Mouse (Mus musculus): ENCODE measurements around the gene Abca5.

Abca5 gene

DNA sequence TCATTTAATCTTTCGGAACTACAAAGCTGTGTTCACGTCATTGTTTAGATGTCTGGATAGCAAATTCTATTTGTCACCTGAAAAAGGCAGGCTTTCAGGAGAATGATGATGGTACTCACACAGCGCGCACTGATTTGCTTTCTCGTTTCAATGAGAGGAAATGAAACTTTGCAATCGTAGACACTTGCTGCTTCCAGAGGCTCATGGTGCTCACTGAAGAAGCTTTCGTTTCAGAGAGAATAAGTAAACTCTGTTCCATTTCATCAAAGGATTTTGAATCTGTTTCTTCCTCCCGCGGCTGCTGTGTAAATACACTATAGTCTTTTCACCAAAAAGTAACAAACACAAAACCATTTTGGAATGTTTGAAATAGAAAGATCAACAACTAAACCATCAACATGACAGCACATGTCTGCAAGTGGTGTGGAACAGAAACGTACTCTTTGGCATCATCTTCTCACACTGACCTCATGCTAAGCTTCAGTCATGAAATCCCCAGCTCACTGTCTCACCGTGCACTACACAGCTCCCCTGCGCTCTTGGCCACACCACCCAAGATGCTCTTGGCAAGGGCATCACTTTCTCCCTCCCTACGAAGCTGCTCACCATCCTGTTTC, 39.5 kb downstream of the Abca5 start:
- no peak for DNase-seq

DNA sequence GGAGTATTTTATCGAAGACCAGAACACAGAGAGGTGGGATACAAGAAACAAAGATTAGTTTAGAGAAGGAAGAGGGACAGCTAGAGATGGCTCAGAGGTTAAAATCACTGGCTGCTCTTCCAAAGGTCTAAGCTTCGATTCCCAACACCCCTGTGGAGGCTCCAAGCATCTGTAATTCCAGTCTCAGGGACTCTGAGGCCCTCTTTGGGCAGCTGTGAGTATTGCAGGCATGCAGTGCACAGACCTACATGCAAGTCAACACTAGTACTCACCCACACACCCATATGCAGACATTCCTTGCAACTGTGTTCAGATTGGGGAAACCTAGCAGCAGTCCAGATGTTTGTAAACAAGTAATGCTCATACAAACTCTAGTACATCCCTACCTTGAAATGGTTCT, 46.9 kb downstream of the Abca5 start:
- no peak for DNase-seq

DNA sequence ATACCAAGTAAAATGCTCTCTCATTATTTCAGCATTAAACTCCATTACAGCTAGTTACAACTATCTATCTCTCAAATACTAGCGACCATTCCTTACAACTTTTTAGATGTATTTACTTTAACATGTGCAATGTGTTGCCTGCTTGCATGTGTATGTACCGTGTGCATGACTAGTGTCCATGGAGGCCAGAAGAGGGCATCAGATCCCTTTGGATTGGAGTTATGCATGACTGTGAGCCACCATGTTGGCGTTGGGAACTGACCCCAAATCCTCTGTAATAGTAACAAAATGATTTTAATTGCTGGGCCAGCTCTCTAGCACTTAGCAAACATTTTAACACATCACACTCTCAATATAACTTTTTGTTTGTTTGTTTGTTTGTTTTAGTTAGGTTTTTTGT, 49.1 kb downstream of the Abca5 start:
- no peak for DNase-seq

DNA sequence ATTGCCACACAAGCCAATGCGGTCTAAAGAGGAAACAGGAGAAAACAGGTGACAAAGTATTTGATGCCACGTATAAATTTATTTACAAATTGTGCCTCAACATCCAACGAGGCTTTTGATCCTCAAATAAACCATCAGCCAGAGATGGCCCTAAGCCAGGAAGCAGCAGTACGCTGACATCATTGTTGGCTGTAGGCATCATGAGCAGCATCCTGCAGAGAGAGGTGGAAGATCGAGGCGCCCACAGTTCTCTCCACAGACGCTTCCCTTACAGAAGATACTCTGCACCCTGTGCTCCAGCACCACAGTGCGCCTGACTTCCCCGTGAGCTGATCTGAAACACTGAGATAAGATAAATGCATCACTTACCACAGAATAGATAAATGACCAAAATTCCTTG, 49.8 kb downstream of the Abca5 start:
- DNase-seq, result no peak

DNA sequence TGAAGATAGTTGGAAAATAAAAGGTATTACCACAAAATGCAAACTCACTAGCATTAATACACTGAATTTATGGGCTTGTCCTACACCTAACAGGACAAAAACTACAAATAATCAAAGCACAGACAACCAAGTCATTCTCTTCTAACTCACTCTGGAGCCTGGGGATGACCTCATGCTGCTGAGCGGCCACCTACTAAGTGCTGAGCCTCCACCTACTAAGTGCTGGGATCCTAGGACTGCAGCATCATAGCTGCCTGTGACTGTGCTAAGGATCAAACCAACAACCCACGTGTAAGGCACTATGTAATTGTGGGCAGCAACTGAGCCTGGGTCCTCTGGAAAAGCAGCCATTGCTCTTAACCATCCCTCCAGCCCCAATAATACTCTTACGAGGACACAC, 51.2 kb downstream of the Abca5 start:
- DNase-seq, result no peak

DNA sequence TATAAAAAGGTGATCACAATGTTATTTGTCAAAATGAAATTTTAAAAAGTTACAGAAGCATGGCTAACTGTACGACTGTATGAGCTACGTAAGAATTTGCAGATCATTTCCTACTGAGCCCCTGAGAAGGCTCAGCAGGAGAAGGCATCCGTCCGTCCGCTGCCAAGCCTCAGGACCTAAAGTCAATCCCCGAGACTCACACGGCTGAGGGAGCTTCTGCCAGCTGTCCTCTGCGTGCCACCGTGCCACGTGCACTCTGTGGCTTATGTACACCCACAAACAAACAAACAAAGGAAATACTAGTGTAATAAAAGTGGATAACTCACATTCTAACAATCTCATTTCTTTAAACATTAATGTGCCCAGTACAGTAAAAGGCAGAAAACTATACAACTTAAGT, 52.7 kb downstream of the Abca5 start:
- no peak for DNase-seq

DNA sequence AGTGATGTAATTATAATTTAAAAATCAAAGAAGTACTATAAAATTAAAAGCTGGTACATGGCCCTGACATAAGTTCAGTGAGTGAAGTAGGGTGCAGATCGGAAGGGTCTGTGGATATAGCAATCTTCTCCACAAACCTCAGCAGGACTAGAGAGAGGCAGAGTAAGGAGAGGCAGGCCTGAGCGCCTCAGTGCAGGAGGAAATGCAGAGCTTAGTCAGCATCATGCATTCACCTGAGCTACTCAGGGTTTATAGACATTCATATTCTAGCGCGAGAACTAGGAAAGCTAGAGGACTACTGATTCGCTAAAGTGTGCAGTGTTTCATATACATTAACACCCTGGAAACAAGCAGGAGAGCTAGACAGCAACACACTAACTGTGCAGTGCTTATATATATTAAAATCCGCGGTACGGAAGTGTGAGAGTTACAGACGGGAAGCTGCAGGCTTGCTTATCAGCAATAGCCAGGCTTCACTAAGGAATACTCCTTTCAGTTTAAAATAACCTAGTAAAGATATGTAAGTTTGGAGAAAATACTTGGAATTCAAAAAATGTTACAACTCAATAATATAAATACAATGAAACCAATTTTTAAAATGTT, 53.2 kb downstream of the Abca5 start:
- DNase-seq, result no peak

DNA sequence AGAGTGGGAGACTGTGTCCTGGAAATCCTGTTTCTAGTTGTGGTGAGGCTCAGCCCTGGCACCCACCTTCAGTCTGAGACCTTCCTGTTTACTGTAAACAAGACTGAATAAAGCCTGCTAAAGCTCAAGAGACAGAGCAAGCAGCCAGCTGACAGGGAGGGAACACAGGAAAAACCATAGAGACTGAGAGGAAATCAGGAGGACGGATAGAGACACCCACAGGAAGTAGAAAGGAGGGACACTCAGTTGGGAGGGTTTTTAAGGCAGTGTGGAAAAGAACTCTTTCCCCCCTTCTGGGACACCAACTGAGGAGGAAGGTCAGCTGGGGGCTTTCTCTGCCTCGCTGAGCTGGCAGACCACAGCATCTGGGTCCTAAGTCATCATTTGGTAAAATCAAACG, 62.7 kb downstream of the Abca5 start:
- no peak for DNase-seq

DNA sequence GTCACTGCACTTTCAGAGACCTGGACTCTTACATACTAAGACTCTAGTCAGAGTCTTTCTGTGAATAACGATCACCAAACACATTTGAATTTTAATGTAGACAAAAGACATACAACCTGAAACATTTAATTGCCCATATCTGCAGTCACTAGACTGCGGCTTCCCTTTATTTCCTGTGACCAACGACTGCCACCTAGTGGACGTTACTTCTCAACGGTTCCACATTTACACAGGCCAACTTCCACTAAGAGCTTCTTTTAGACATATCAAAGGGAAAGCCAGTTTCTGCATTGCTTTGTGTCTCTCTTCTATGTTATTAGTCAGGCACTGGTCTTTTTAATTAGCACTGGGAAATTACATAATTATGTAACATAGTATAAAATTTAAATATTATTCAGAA, 65.8 kb downstream of the Abca5 start:
- DNase-seq, result peak; percentile 58

DNA sequence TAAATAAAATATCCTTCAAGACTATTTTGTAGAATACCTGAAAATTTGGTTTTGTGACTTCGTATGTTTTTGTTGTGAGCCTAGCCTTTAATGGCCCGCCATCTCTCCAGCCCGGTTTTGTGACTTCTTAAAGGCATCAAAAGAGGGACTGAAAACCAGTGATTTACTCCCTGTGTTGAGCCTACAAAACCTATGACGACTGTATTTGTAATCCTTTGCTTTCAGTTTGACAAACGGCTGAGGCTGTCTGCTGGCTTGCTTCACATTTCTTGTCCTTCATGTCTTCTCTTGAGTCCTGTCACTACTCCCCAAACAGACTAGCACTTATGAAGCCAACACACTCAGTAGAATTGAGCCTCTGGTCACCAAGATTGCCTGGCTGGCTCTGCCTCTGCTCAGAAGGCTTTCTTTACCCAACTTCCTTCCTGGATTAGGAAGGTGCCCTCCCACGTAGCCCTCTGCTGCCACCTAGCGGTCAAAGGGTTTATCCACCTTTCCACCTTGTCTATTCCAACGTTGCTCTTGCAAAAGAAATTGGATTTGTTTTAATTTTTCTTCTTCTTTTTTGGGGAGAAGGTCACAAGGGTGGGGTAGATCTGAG, 69.2 kb downstream of the Abca5 start:
- DNase-seq, result peak; percentile 90

DNA sequence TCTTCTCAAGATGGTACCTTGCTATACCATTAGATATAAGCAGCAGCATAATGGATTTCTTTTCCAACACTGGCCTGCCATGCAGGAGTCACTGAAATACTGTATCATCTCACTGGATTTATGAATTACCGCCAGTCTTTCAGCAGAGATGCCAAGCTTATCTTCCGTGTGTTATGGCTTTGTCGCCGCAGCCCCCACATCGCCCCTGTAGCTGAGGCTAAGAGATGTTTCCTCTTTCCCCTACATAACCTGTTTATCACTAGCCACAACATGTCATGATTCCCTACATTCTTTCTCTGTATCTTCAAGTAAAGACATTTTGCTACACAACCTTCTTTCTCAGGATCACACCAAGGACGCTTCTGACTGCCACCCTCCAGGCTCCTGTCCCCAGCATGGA, 70.3 kb downstream of the Abca5 start:
- DNase-seq, result no peak

DNA sequence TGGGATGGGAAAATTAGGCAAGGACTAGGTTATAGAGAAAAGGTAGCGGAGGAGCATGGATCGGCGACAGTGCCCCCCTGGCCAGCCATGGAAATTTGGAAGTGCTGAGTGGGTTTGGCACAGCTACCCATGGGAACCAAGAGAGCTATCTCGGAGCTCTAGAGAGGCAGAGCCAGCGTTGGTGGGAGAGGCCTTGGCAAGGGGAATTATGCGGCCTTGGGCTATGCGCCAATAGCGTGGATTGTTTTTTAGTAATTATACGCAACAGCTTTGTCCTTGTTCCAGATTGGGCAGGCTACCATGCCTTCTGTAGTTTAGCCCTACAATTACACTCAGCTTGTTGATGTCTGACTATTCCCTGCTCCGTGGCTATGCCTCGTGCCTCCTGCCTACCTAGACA, 70.8 kb downstream of the Abca5 start:
- no peak for DNase-seq

DNA sequence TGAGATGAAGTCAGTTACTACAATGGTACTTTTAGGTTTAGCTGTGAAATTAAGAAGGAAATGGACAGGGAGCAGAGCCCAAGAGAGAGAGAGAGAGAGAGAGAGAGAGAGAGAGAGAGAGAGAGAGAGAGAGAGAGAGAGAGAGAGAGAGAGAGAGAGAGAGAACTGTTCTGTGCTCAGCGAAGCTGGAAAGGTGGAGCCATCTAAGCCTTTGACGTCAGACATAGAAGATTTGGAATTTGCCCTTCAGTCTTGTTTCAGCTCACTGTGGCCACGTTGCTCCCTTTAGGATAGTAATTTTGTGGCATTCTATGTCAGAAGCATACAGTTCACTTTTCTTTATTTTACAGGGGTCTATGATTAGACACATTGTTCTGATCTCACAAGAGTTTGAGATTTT, 75.6 kb downstream of the Abca5 start:
- no peak for DNase-seq

DNA sequence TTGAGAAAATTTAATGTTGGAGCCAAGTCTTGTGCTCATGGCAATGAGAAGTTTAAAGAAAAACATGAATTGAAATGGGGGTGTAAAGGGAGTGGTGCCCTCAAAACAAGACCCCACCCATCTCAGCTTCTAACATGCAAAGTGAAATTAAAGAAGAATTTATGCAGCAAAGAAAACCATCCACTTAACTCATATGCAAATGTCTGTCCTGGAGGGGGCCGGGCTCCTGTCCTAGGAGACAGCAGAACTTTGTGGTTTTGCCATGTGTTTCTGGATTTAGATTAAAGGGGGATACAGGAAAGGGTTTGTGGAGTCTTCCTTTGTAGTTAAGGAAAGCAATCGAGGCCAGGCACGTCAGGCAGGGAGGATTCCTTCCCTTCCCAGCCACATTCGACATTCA, 79.6 kb downstream of the Abca5 start:
- no peak for DNase-seq

DNA sequence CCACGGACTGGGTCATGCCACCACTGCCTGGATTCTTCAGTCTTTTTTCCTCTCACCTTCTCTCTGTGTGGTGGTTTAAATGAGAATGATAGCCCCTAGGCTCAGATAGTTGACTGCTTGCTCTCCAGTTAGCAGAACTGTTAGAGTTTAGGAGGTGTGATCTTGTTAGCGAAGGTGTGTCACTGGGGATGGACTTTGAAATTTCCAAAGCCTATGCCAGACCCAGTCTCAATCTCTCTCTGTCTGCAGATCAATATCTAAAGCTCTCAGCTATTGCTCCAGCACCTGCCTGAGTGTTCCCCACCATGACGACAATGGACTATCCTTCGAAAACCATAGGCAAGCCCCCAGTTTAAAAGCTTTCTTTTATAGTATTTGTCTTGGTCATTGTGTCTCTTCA, 80.5 kb downstream of the Abca5 start:
- no peak for DNase-seq

DNA sequence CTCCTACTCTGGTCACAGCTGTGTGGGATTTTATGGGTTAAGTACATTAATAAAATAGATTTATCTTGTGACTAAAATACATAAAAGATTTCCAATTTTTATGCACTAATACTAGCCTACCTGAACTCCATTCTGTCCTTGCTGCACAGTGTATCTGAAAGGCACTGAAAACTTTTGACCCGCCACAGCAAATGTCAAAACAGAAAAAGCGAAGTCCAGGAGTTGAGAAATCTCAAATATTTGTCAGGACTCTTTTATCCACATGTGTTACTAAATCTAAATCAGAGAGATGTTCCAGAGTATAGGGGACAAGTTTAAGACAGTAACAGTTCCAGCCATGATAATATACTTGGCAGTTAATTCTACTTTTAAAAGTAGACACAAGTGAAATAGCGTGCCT, 85.3 kb downstream of the Abca5 start:
- no peak for DNase-seq

DNA sequence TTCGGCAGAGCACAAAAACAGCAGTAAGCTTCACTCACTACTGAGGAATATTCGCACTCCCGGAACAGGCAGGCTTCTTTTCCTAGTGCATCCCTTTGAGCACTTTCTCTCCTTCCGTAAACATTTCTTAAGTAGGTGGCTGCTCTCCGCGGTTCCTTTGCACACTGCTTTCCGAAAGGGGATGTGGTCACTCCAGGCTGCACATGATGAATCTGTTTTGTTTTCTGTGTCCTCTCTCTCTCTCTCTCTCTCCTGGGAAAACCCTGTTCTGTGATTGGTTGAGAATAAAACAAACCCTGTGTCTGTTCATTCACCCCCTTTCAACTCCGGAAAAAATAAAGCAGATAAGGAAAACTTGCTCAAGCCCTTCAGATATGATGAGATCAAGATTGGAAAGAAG, 86.0 kb downstream of the Abca5 start, which contains the start of gene Abca6:
TSS of gene Abca6 (minus strand) at position 243 of the 400 bp plus-strand sequence.
- peak; percentile 18 for DNase-seq

DNA sequence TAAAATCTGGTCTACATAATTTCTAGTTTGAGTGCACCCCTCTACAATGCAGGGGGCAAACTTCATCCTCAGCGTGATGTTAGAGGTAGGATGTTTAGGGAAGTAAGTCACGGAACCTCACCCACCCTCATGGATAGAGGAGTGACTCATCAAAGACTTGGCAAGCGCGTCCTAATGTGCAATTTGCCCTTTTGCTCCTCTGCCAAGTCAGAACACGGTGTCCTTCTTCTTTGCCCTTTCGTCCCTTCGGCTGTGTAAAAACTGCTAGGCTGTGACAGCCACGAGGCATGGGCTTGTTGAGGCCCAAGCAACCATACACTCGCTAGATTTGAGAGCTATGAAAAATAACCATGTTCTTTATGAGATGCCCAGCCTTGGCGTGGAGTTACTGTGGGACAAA, 92.8 kb downstream of the Abca5 start:
- DNase-seq, result no peak

DNA sequence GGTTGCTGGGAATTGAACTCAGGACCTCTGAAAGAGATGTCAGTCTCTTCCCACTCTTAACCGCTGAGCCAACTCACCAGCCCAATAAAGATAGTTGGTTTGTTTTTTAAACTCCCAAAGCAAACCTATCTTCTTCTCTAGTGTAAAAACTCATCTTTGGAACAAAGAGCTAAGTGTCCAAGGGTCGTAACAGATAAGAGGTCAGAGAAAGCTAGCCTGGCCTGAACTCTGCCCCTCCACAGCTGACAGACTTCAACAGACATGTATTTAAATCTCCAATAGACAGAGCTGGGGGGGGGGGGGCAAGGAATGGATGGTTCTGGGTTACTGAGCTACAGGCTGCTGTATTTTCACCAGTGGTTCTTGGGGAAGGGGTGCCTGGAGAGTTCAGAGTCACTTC, 100.0 kb downstream of the Abca5 start:
- DNase-seq, result no peak

DNA sequence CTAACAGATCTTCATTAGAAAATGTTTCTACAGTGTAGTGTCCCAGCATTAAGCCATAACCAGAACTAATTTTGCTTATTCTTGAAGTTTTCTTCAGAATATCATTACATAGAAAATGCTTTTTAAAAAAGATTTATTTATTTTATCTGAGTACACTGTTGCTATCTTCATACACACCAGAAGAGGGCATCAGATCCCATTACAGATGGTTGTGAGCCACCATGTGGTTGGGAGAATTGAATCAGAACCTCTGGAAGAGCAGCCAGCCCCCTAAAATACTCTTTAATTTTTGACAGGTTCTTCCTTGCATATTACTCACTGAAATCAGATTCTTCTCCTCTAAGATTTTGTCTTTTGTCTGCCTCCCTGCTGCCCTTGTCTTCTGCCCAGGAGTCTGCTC, 104.5 kb downstream of the Abca5 start:
- DNase-seq, result no peak

Data from thymus, postnatal 14 days (tissue).